In the genomic region with DNA sequence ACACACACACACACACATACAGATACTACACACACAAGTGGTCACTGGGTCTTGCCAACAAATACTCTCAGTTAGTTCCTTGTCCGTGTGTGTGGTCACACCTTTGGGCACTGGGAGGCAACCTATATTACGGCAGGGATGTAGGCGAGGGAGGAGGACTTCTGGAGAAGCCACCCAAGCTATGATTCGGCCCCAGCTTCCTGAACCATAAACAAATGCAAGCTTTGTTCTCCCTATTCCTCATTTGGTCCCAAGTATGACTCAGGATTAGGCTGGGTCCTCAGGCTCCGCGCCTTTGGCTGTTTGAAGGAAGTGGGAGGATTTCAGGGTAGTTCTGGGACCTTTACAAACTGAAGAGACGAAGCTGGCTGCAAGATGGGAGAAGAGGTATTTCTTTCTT, we compare ENCODE assay signal across 16 mouse cellular contexts.
DNase-seq lines count a peak whose midpoint lies in the region; ATAC-seq and TF ChIP-seq lines count a peak whose summit lies in the region.
"Had no signal": no experiment of that assay in that cellular context is flagged by ENCODE, and none has a peak within 500 bp of the region (broad histone marks: within the 10 kb centered on the region; RNA-seq: fewer than 3 reads in every experiment).

No protein-coding gene starts in this region.

- peak; percentile 9 for DNase-seq in heart, adult 8-10 months (ENCODE audit: low spot score)
- DNase-seq in Muller cell, postnatal 12 days (ENCODE audit: inconsistent ontology term): peak; percentile 47
- peak; percentile 39 for DNase-seq in fibroblast of lung, adult 2 months (ENCODE audit: low read depth)
- DNase-seq in kidney, adult 11 months: no peak
- no peak for DNase-seq in T-cell, adult 2 months (ENCODE audit: low spot score)
- DNase-seq: adrenal gland, adult 2 months; cerebellum, adult 11-12 months; kidney, adult 18-20 months; kidney, postnatal 14 days; layer of hippocampus, adult 9-11 months; spleen, adult 18-20 months had no signal

- ATAC-seq in heart, embryonic 12.5 days (ENCODE audit: insufficient number of reproducible peaks, low FRiP score): no peak
- ATAC-seq: hindbrain, postnatal 0 days; midbrain, embryonic 15.5 days had no signal

- 61% methylated on average over 7 of the region's 7 CpGs for WGBS in heart, embryonic 12.5 days

- no peak overlapping the region for H3K9ac ChIP-seq in heart, embryonic 12.5 days
- H3K9ac ChIP-seq: limb, embryonic 13.5 days; midbrain, embryonic 15.5 days had no signal

- no peaks in the 10 kb centered on the region for H3K36me3 ChIP-seq in heart, embryonic 12.5 days
- no peaks in the 10 kb centered on the region for H3K36me3 ChIP-seq in myocyte (ENCODE audit: control insufficient read depth, insufficient read depth)
- H3K36me3 ChIP-seq: limb, embryonic 13.5 days; midbrain, embryonic 15.5 days had no signal

- H3K4me2 ChIP-seq in heart, embryonic 12.5 days: no peak overlapping the region
- H3K4me2 ChIP-seq in myocyte (ENCODE audit: low read depth): peak overlapping the region; percentile 64
- H3K4me2 ChIP-seq: limb, embryonic 13.5 days; midbrain, embryonic 15.5 days had no signal

- no peak for TF ChIP-seq POLR2A in myocyte (IDR thresholded peaks at IDR 0.05; ENCODE audit: insufficient read length, low read depth)

- H3K4me1 ChIP-seq in heart, embryonic 12.5 days (replicated peaks): 0 out of 2 replicates have a peak, but pooled peaks cover 2% of the 10 kb centered on the region
- H3K4me1 ChIP-seq: limb, embryonic 13.5 days; midbrain, embryonic 15.5 days had no signal

- H3K79me2 ChIP-seq in myocyte (ENCODE audit: control insufficient read depth, insufficient read depth): peaks cover 48% of the 10 kb centered on the region

- no peak overlapping the region for H3K27ac ChIP-seq in heart, embryonic 12.5 days (ENCODE audit: poor library complexity, severe bottlenecking)
- H3K27ac ChIP-seq: hindbrain, postnatal 0 days; limb, embryonic 13.5 days; midbrain, embryonic 15.5 days had no signal

- H3ac ChIP-seq in myocyte (ENCODE audit: control insufficient read depth, insufficient read length): no peak overlapping the region

- no peaks in the 10 kb centered on the region for H3K9me3 ChIP-seq in heart, embryonic 12.5 days (replicated peaks)
- H3K9me3 ChIP-seq: limb, embryonic 13.5 days; midbrain, embryonic 15.5 days had no signal

- no peaks in the 10 kb centered on the region for H3K27me3 ChIP-seq in heart, embryonic 12.5 days (replicated peaks)
- no peaks in the 10 kb centered on the region for H3K27me3 ChIP-seq in myocyte (ENCODE audit: control insufficient read depth, insufficient read depth, insufficient read length)
- H3K27me3 ChIP-seq: midbrain, embryonic 15.5 days had no signal

- no peak overlapping the region for H3K4me3 ChIP-seq in heart, embryonic 12.5 days
- H3K4me3 ChIP-seq in myocyte: peak overlapping the region; percentile 20
- H3K4me3 ChIP-seq: limb, embryonic 13.5 days; midbrain, embryonic 15.5 days had no signal

TF ChIP-seq in myocyte, 11 proteins besides CTCF, POLR2A, EP300 and RAD21:
- no peak for TF ChIP-seq SRF (IDR thresholded peaks at IDR 0.05; ENCODE audit: control insufficient read depth, insufficient read length, low read depth)
- no peak for TF ChIP-seq E2F4 (IDR thresholded peaks at IDR 0.05; ENCODE audit: insufficient read depth)
- TF ChIP-seq MAX (IDR thresholded peaks at IDR 0.05; ENCODE audit: low read depth): no peak
- no peak for TF ChIP-seq USF1 (IDR thresholded peaks at IDR 0.05; ENCODE audit: low read depth)
- TF ChIP-seq MYOD1 (IDR thresholded peaks at IDR 0.05; ENCODE audit: control insufficient read depth in 1 of 3, insufficient read length in 2 of 3, low read depth in 2 of 3): no peak
- TF ChIP-seq TCF3 (IDR thresholded peaks at IDR 0.05; ENCODE audit: insufficient read length, low read depth): no peak
- TF ChIP-seq TCF12 (IDR thresholded peaks at IDR 0.05; ENCODE audit: insufficient read depth, poor library complexity, severe bottlenecking): no peak
- TF ChIP-seq CEBPB (IDR thresholded peaks at IDR 0.05; ENCODE audit: insufficient read depth, poor library complexity, severe bottlenecking): no peak

Comparison
In these comparisons a context has a peak if more than half of its experiments do, and no peak if none do; other contexts are left out.
1. DNase-seq: peak in heart, adult 8-10 months (single experiment), Muller cell, postnatal 12 days (single experiment) and fibroblast of lung, adult 2 months (single experiment); none in kidney, adult 11 months (single experiment) and T-cell, adult 2 months (single experiment).